Mouse (Mus musculus) gastrocnemius, postnatal 14 days (tissue): ENCODE measurements at regions not wholly inside any gene's neighbourhood (a gene's known extent, or its start where the extent isn't known, plus 50 kb on each side); places are given as distances from the start of the nearest gene placed in this dataset.
"Not testable (repeated sequence)": the region's sequence is repeated elsewhere in the genome, so short reads cannot be mapped to it uniquely, and the experiment has no call there.

Experiments
- DNase-seq: peaks from one replicate; pipeline ENCODE4 v3.0.0; 2021; ENCODE audit warnings: mixed read lengths
- intact Hi-C: fragments of 180-260 bp; cut with DNase I; formaldehyde crosslinking; loops from one replicate; pipeline ENCODE4 v1.15.1; 2025; ENCODE audit warnings: low total_unique reads

- peak; percentile 5 for DNase-seq
- intact Hi-C loops, result no loop called here
Measured at GRCm38 (mm10) chr15:3909471-3909870, 69.9 kb downstream of the Fbxo4 start.

- DNase-seq, result no peak
Measured at GRCm38 (mm10) chr15:3908721-3909120, 70.7 kb downstream of the Fbxo4 start.

GRCm38 (mm10) chr15:3905548-3905947 lies 73.8 kb downstream of the Fbxo4 start:
- no peak for DNase-seq
- intact Hi-C loops, result no loop called here

More at GRCm38 (mm10) chr15:3908721-3909120, 70.7 kb downstream of the Fbxo4 start:
- intact Hi-C loops, result no loop called here

GRCm38 (mm10) chr15:3878429-3878828 lies 100.9 kb downstream of the Fbxo4 start:
- no peak for DNase-seq
- intact Hi-C loops, result no loop called here

GRCm38 (mm10) chr15:3877506-3877905 lies 101.9 kb downstream of the Fbxo4 start:
- DNase-seq, result no peak
- intact Hi-C loops, result no loop called here

- intact Hi-C loops, DNase-seq: not testable (repeated sequence)
Measured at GRCm38 (mm10) chr15:3875210-3875861, 104.0 kb downstream of the Fbxo4 start.

- intact Hi-C loops, result no loop called here
- no peak for DNase-seq
Measured at GRCm38 (mm10) chr15:3831802-3832201, 147.6 kb downstream of the Fbxo4 start.

- DNase-seq, result no peak
- intact Hi-C loops, result no loop called here
Measured at GRCm38 (mm10) chr15:3805430-3805829, 173.9 kb downstream of the Fbxo4 start.

GRCm38 (mm10) chr15:3775865-3776264 lies 192.6 kb upstream of the Ghr start:
- intact Hi-C loops, result no loop called here
- DNase-seq, result no peak

GRCm38 (mm10) chr15:3772228-3772789 lies 189.0 kb upstream of the Ghr start:
- intact Hi-C loops, result no loop called here
- DNase-seq, result no peak

GRCm38 (mm10) chr15:3770312-3770711 lies 187.0 kb upstream of the Ghr start:
- intact Hi-C loops, result no loop called here
- DNase-seq, result no peak

- no peak for DNase-seq
- intact Hi-C loops, result no loop called here
Measured at GRCm38 (mm10) chr15:3764726-3765125, 181.4 kb upstream of the Ghr start.

- intact Hi-C loops, result no loop called here
- peak; percentile 8 for DNase-seq
Measured at GRCm38 (mm10) chr15:3760396-3760795, 177.1 kb upstream of the Ghr start.

GRCm38 (mm10) chr15:3755636-3756035 lies 172.3 kb upstream of the Ghr start:
- no peak for DNase-seq
- intact Hi-C loops, result no loop called here

- intact Hi-C loops, DNase-seq: not testable (repeated sequence)
Measured at GRCm38 (mm10) chr15:3748072-3748471, 164.8 kb upstream of the Ghr start.

- DNase-seq, result no peak
- intact Hi-C loops, result no loop called here
Measured at GRCm38 (mm10) chr15:3743168-3743814, 160.0 kb upstream of the Ghr start.

- DNase-seq, result no peak
- intact Hi-C loops, result no loop called here
Measured at GRCm38 (mm10) chr15:3742191-3742590, 158.9 kb upstream of the Ghr start.

- DNase-seq, result no peak
- intact Hi-C loops, result no loop called here
Measured at GRCm38 (mm10) chr15:3725214-3725613, 141.9 kb upstream of the Ghr start.

GRCm38 (mm10) chr15:3720668-3721340 lies 137.5 kb upstream of the Ghr start:
- intact Hi-C loops, result no loop called here

GRCm38 (mm10) chr15:3711764-3712163 lies 128.5 kb upstream of the Ghr start:
- intact Hi-C loops, result no loop called here
- DNase-seq, result no peak

More at GRCm38 (mm10) chr15:3720668-3721340, 137.5 kb upstream of the Ghr start:
- DNase-seq, result no peak
